Mouse (Mus musculus): Measurements from ENCODE around the gene Bglap. TPM values are rescaled to one million over a fixed set of nuclear protein-coding genes. Genes with fewer than 3 reads are reported as not detected.
"Not testable (repeated sequence)": the region's sequence is repeated elsewhere in the genome, so short reads cannot be mapped to it uniquely, and the experiment has no call there.

Gene Bglap
- polyA plus RNA-seq, 1 experiment from 2014 or later, result 1.2 TPM

- no peak for DNase-seq (ENCODE audit: low spot score)
Observed at GRCm38 (mm10) chr3:88395288-88395687, 11.0 kb upstream of the Bglap start.

- DNase-seq (ENCODE audit: low spot score), result peak; percentile 19
Observed at GRCm38 (mm10) chr3:88393776-88394375, 9.6 kb upstream of the Bglap start.

GRCm38 (mm10) chr3:88382383-88382782 is 1.9 kb downstream of the Bglap start:
- not testable (repeated sequence) for DNase-seq (ENCODE audit: low spot score)

GRCm38 (mm10) chr3:88381389-88382315 is 2.6 kb downstream of the Bglap start:
- peak; percentile 92 for DNase-seq (ENCODE audit: low spot score)

GRCm38 (mm10) chr3:88378599-88378998 is 5.7 kb downstream of the Bglap start, which contains the start of gene Bglap2:
Gene Bglap2, minus strand, starts transcription at chr3:88378699.
- DNase-seq (ENCODE audit: low spot score), result not testable (repeated sequence)

- DNase-seq (ENCODE audit: low spot score), result not testable (repeated sequence)
Observed at GRCm38 (mm10) chr3:88376644-88377043, 7.6 kb downstream of the Bglap start.

GRCm38 (mm10) chr3:88375750-88376626 is 8.3 kb downstream of the Bglap start:
- peak; percentile 84 for DNase-seq (ENCODE audit: low spot score)

- not testable (repeated sequence) for DNase-seq (ENCODE audit: low spot score)
Observed at GRCm38 (mm10) chr3:88372643-88373042, 11.6 kb downstream of the Bglap start, which contains the start of gene Bglap3. Gene Bglap3, minus strand, starts transcription at chr3:88372743.

GRCm38 (mm10) chr3:88368511-88368910 is 15.8 kb downstream of the Bglap start:
- DNase-seq (ENCODE audit: low spot score), result not testable (repeated sequence)

- not testable (repeated sequence) for DNase-seq (ENCODE audit: low spot score)
Observed at GRCm38 (mm10) chr3:88367517-88367916, 16.7 kb downstream of the Bglap start.

GRCm38 (mm10) chr3:88366830-88367428 is 17.3 kb downstream of the Bglap start:
- DNase-seq (ENCODE audit: low spot score), result peak; percentile 78

- peak; percentile 22 for DNase-seq (ENCODE audit: low spot score)
Observed at GRCm38 (mm10) chr3:88365705-88366361, 18.4 kb downstream of the Bglap start.

- DNase-seq (ENCODE audit: low spot score), result no peak
Observed at GRCm38 (mm10) chr3:88364337-88364736, 19.9 kb downstream of the Bglap start, which contains the start of gene Paqr6. Gene Paqr6, plus strand, starts transcription at chr3:88364584.

- no peak for DNase-seq (ENCODE audit: low spot score)
Observed at GRCm38 (mm10) chr3:88363700-88364099, 20.6 kb downstream of the Bglap start.

- DNase-seq (ENCODE audit: low spot score), result no peak
Observed at GRCm38 (mm10) chr3:88361612-88362313, 22.5 kb downstream of the Bglap start.

GRCm38 (mm10) chr3:88361096-88361495 is 23.2 kb downstream of the Bglap start:
- peak; percentile 56 for DNase-seq (ENCODE audit: low spot score)

GRCm38 (mm10) chr3:88359989-88360388 is 24.3 kb downstream of the Bglap start:
- DNase-seq (ENCODE audit: low spot score), result peak; percentile 33

GRCm38 (mm10) chr3:88359584-88359983 is 24.7 kb downstream of the Bglap start:
- no peak for DNase-seq (ENCODE audit: low spot score)

- DNase-seq (ENCODE audit: low spot score), result no peak
Observed at GRCm38 (mm10) chr3:88354396-88355165, 29.7 kb downstream of the Bglap start.

Measured in thymus, postnatal 0 days (tissue).